Mouse (Mus musculus): ENCODE results near the gene Olfr697. TPM values are rescaled to one million over a fixed set of nuclear protein-coding genes. Genes with fewer than 3 reads are reported as not detected.

Olfr697 gene
- not detected for polyA plus RNA-seq (2014; fragmentation: Illumina TruSeq; extraction: RNeasy Lipid Tissue Mini Kit (QIAGEN cat#74804); ENCODE audit: low read depth, low replicate concordance)

DNA sequence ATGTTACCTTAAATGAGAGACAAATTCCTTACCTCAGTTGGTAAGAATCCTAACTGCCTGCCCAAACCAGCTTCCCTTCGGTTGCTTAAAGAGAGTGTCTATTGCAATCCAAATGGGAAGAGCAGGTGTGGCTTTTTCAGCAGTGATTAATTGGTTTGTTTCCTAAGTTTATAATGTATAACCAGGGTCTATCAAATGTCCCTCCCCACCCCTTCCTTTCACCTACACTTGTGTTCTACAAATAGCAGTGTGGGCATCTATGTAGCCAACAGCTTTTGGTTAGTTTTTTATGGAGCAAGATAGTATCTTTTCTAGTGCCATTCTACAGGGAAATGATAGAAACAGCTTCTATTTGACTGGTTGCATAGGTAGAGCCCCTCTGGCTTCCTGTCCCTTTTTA is at the start of gene Olfr697:
Olfr697 (minus strand) TSS at position 101 of the 400 bp plus-strand sequence.

DNA sequence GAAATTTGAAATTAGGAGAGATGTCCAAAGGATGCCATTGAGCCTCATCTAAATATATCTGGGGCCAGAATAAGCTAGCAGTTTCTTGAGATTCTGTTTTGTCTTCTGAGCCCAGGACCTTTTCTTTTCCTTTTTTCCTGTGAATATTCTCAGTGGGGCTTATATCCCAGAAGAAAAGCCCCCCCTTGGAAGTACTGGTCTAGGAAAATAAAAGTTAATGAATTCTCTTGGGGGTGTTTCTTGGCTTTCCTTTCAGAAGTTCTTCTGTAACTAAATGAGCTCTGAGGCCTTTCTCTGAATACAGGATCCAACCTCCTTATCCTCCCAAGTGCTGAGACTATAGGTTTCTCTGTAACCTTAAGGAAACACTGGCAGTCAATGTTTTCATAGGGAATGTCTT is 13.1 kb upstream of the Olfr697 start, which contains the start of gene Olfr698:
Olfr698 (minus strand) TSS at position 101 of the 400 bp plus-strand sequence.

DNA sequence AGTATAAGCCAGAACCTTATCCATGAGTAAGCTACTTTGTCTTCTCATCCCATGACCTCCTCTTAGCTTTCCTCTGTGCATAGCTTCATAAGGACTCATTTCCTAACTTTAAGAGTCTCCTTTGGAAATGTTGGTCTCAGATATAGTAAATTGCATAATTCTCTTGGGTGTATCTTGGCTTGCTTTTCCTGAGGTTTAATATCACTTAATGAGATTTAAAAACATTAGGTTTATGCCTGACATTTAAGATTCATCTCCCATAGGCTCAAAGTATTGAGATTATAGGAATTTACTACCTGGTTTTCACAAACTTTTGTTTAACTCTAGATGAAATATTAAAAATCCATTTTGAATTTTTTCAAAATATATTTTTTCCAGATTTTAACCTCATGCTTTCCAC is 25.9 kb downstream of the Olfr697 start, which contains the start of gene Olfr695:
Olfr695 (minus strand) TSS at position 101 of the 400 bp plus-strand sequence.

DNA sequence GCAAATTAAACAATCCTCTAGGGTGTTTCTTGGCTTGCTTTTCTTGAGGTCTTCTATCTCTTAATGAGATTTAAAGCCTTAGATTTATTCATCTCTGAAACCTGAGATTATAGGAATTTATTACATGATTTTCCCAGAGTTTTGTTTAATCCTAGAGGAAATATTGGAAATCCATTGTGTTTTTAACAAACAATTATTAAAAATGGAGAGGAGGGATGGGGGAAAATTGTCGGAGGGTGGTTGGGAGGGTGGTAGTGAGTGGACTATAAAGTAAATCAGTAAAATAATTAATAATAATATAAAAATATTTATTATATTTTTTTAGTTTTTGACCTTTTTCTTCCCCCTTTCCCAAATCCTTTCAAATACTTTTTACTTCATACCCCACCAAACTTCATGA is 50.5 kb downstream of the Olfr697 start, which contains the start of gene Olfr694:
Olfr694 (minus strand) TSS at position 101 of the 400 bp plus-strand sequence.

Other genes starting within 250 kb of the Olfr697 start
- not detected for gene Olfr693, start 61.9 kb downstream of the Olfr697 start, polyA plus RNA-seq (2014; fragmentation: Illumina TruSeq; extraction: RNeasy Lipid Tissue Mini Kit (QIAGEN cat#74804); ENCODE audit: low read depth, low replicate concordance)
- gene Olfr694, start 50.6 kb downstream of the Olfr697 start, polyA plus RNA-seq (2014; fragmentation: Illumina TruSeq; extraction: RNeasy Lipid Tissue Mini Kit (QIAGEN cat#74804); ENCODE audit: low read depth, low replicate concordance) = not detected
- not detected for gene Olfr695, start 26.0 kb downstream of the Olfr697 start, polyA plus RNA-seq (2014; fragmentation: Illumina TruSeq; extraction: RNeasy Lipid Tissue Mini Kit (QIAGEN cat#74804); ENCODE audit: low read depth, low replicate concordance)
- not detected for gene Olfr698, start 13.0 kb upstream of the Olfr697 start, polyA plus RNA-seq (2014; fragmentation: Illumina TruSeq; extraction: RNeasy Lipid Tissue Mini Kit (QIAGEN cat#74804); ENCODE audit: low read depth, low replicate concordance)
- not detected for gene Olfr699, start 50.8 kb upstream of the Olfr697 start, polyA plus RNA-seq (2014; fragmentation: Illumina TruSeq; extraction: RNeasy Lipid Tissue Mini Kit (QIAGEN cat#74804); ENCODE audit: low read depth, low replicate concordance)
- not detected for gene Olfr700, start 66.4 kb upstream of the Olfr697 start, polyA plus RNA-seq (2014; fragmentation: Illumina TruSeq; extraction: RNeasy Lipid Tissue Mini Kit (QIAGEN cat#74804); ENCODE audit: low read depth, low replicate concordance)
- gene Olfr701, start 71.7 kb upstream of the Olfr697 start, polyA plus RNA-seq (2014; fragmentation: Illumina TruSeq; extraction: RNeasy Lipid Tissue Mini Kit (QIAGEN cat#74804); ENCODE audit: low read depth, low replicate concordance) = not detected
- not detected for gene Olfr702, start 91.5 kb upstream of the Olfr697 start, polyA plus RNA-seq (2014; fragmentation: Illumina TruSeq; extraction: RNeasy Lipid Tissue Mini Kit (QIAGEN cat#74804); ENCODE audit: low read depth, low replicate concordance)
- not detected for gene Olfr703, start 100.9 kb upstream of the Olfr697 start, polyA plus RNA-seq (2014; fragmentation: Illumina TruSeq; extraction: RNeasy Lipid Tissue Mini Kit (QIAGEN cat#74804); ENCODE audit: low read depth, low replicate concordance)
- gene Olfr704, start 120.7 kb upstream of the Olfr697 start, polyA plus RNA-seq (2014; fragmentation: Illumina TruSeq; extraction: RNeasy Lipid Tissue Mini Kit (QIAGEN cat#74804); ENCODE audit: low read depth, low replicate concordance) = not detected
- not detected for gene Olfr705, start 134.4 kb upstream of the Olfr697 start, polyA plus RNA-seq (2014; fragmentation: Illumina TruSeq; extraction: RNeasy Lipid Tissue Mini Kit (QIAGEN cat#74804); ENCODE audit: low read depth, low replicate concordance)
- gene Olfr706, start 145.7 kb upstream of the Olfr697 start, polyA plus RNA-seq (2014; fragmentation: Illumina TruSeq; extraction: RNeasy Lipid Tissue Mini Kit (QIAGEN cat#74804); ENCODE audit: low read depth, low replicate concordance) = not detected
- gene Olfr707, start 158.8 kb upstream of the Olfr697 start, polyA plus RNA-seq (2014; fragmentation: Illumina TruSeq; extraction: RNeasy Lipid Tissue Mini Kit (QIAGEN cat#74804); ENCODE audit: low read depth, low replicate concordance) = not detected
- gene Olfr1532-ps1, start 165.6 kb upstream of the Olfr697 start, polyA plus RNA-seq (2014; fragmentation: Illumina TruSeq; extraction: RNeasy Lipid Tissue Mini Kit (QIAGEN cat#74804); ENCODE audit: low read depth, low replicate concordance) = not detected
- not detected for gene Olfr709-ps1, start 189.8 kb upstream of the Olfr697 start, polyA plus RNA-seq (2014; fragmentation: Illumina TruSeq; extraction: RNeasy Lipid Tissue Mini Kit (QIAGEN cat#74804); ENCODE audit: low read depth, low replicate concordance)
- not detected for gene Olfr710, start 205.9 kb upstream of the Olfr697 start, polyA plus RNA-seq (2014; fragmentation: Illumina TruSeq; extraction: RNeasy Lipid Tissue Mini Kit (QIAGEN cat#74804); ENCODE audit: low read depth, low replicate concordance)
- not detected for gene Olfr6, start 221.5 kb upstream of the Olfr697 start, polyA plus RNA-seq (2014; fragmentation: Illumina TruSeq; extraction: RNeasy Lipid Tissue Mini Kit (QIAGEN cat#74804); ENCODE audit: low read depth, low replicate concordance)
- gene Olfr711, start 233.0 kb upstream of the Olfr697 start, polyA plus RNA-seq (2014; fragmentation: Illumina TruSeq; extraction: RNeasy Lipid Tissue Mini Kit (QIAGEN cat#74804); ENCODE audit: low read depth, low replicate concordance) = not detected